Mouse (Mus musculus): ENCODE data around the gene Lin7c. TPM values are rescaled to one million over a fixed set of nuclear protein-coding genes. Genes with fewer than 3 reads are reported as not detected.

Lin7c gene
- polyA plus RNA-seq, 1 experiment from 2014 or later = 54.0 TPM

GRCm38 (mm10) chr2:109917496-109918413 lies 27.1 kb downstream of the Lin7c start, which contains the start of gene Lgr4:
Gene Lgr4 (plus strand): TSS chr2:109917647.
- Histone ChIP-seq H3K9me3 (no peaks in the 10 kb centered on the region), H3K9ac (peak within 1 kb of the TSS; percentile 95), H3K4me2 (peak within 1 kb of the TSS; percentile 73), H3K4me3 (peak within 1 kb of the TSS; percentile 89), H3K27me3 (no peaks in the 10 kb centered on the region), H3K36me3 (no peaks in the 10 kb centered on the region), H3K4me1 (peaks cover 33% of the 10 kb centered on the region), H3K27ac (peak within 1 kb of the TSS; percentile 97)
- under 1% methylated on average over 104 of the region's 111 CpGs for WGBS
- peak; percentile 97 for ATAC-seq (ENCODE audit: insufficient number of reproducible peaks, insufficient read depth, low FRiP score, low TSS enrichment, low read depth)

- Histone ChIP-seq H3K4me2 (peak overlapping the region; percentile 73), H3K27me3 (no peaks in the 10 kb centered on the region), H3K9ac (peak overlapping the region; percentile 95), H3K27ac (peak overlapping the region; percentile 97), H3K9me3 (no peaks in the 10 kb centered on the region), H3K4me1 (peaks cover 37% of the 10 kb centered on the region), H3K36me3 (no peaks in the 10 kb centered on the region), H3K4me3 (peak overlapping the region; percentile 89)
- WGBS = 5% methylated on average over 22 of the region's 22 CpGs
- no peak for ATAC-seq (ENCODE audit: insufficient number of reproducible peaks, insufficient read depth, low FRiP score, low TSS enrichment, low read depth)
Measured at GRCm38 (mm10) chr2:109918592-109919262, 28.1 kb downstream of the Lin7c start.

- Histone ChIP-seq H3K27me3 (no peaks in the 10 kb centered on the region), H3K9ac (peak overlapping the region; percentile 41; the same call in 1 of the 2 replicates), H3K4me3 (peak overlapping the region; percentile 89), H3K4me1 (peaks cover 37% of the 10 kb centered on the region), H3K36me3 (no peaks in the 10 kb centered on the region), H3K9me3 (no peaks in the 10 kb centered on the region), H3K27ac (no peak overlapping the region), H3K4me2 (peak overlapping the region; percentile 73)
- ATAC-seq (ENCODE audit: insufficient number of reproducible peaks, insufficient read depth, low FRiP score, low TSS enrichment, low read depth) = no peak
- 81% methylated on average over 7 of the region's 7 CpGs for WGBS
Measured at GRCm38 (mm10) chr2:109920471-109920870, 29.8 kb downstream of the Lin7c start.

GRCm38 (mm10) chr2:109921298-109922035 lies 30.8 kb downstream of the Lin7c start:
- no peak overlapping the region for H3K27ac ChIP-seq
- no peaks in the 10 kb centered on the region for H3K27me3 ChIP-seq
- 54% methylated on average over 8 of the region's 8 CpGs for WGBS
- H3K9me3 ChIP-seq = no peaks in the 10 kb centered on the region
- ATAC-seq (ENCODE audit: insufficient number of reproducible peaks, insufficient read depth, low FRiP score, low TSS enrichment, low read depth) = no peak
- peaks cover 7% of the 10 kb centered on the region; the same call in 1 of the 2 replicates for H3K36me3 ChIP-seq
- peak overlapping the region; percentile 18; the same call in 1 of the 2 replicates for H3K4me3 ChIP-seq
- no peak overlapping the region; the same call in 1 of the 2 replicates for H3K9ac ChIP-seq
- H3K4me2 ChIP-seq = peak overlapping the region; percentile 73
- peaks cover 42% of the 10 kb centered on the region for H3K4me1 ChIP-seq

GRCm38 (mm10) chr2:109922306-109922705 lies 31.7 kb downstream of the Lin7c start:
- no peak overlapping the region for H3K27ac ChIP-seq
- 78% methylated on average over 3 of the region's 3 CpGs for WGBS

GRCm38 (mm10) chr2:109923031-109923430 lies 32.4 kb downstream of the Lin7c start:
- 0 out of 2 replicates have a peak overlapping the region, but pooled peaks have one; percentile 7 for H3K4me2 ChIP-seq
- H3K27ac ChIP-seq = no peak overlapping the region
- no peak overlapping the region for H3K4me3 ChIP-seq
- H3K27me3 ChIP-seq = no peaks in the 10 kb centered on the region
- peaks cover 7% of the 10 kb centered on the region; the same call in 1 of the 2 replicates for H3K36me3 ChIP-seq
- H3K9ac ChIP-seq = no peak overlapping the region
- 77% methylated on average over 3 of the region's 3 CpGs for WGBS
- no peak for ATAC-seq (ENCODE audit: insufficient number of reproducible peaks, insufficient read depth, low FRiP score, low TSS enrichment, low read depth)
- no peaks in the 10 kb centered on the region for H3K9me3 ChIP-seq
- H3K4me1 ChIP-seq = peaks cover 41% of the 10 kb centered on the region

More at GRCm38 (mm10) chr2:109922306-109922705, 31.7 kb downstream of the Lin7c start:
- Histone ChIP-seq H3K4me1 (peaks cover 36% of the 10 kb centered on the region), H3K36me3 (peaks cover 7% of the 10 kb centered on the region; the same call in 1 of the 2 replicates), H3K4me3 (no peak overlapping the region), H3K9me3 (no peaks in the 10 kb centered on the region), H3K27me3 (no peaks in the 10 kb centered on the region), H3K9ac (no peak overlapping the region), H3K4me2 (no peak overlapping the region)
- no peak for ATAC-seq (ENCODE audit: insufficient number of reproducible peaks, insufficient read depth, low FRiP score, low TSS enrichment, low read depth)

- Histone ChIP-seq H3K36me3 (peaks cover 7% of the 10 kb centered on the region; the same call in 1 of the 2 replicates), H3K27ac (no peak overlapping the region), H3K9me3 (no peaks in the 10 kb centered on the region), H3K27me3 (no peaks in the 10 kb centered on the region), H3K4me2 (no peak overlapping the region), H3K4me1 (peaks cover 44% of the 10 kb centered on the region), H3K4me3 (no peak overlapping the region), H3K9ac (no peak overlapping the region)
- WGBS = 91% methylated on average over 3 of the region's 3 CpGs
- ATAC-seq (ENCODE audit: insufficient number of reproducible peaks, insufficient read depth, low FRiP score, low TSS enrichment, low read depth) = no peak
Measured at GRCm38 (mm10) chr2:109923945-109924344, 33.3 kb downstream of the Lin7c start.

GRCm38 (mm10) chr2:109926984-109927383 lies 36.3 kb downstream of the Lin7c start:
- Histone ChIP-seq H3K4me2 (no peak overlapping the region), H3K36me3 (peaks cover 7% of the 10 kb centered on the region; the same call in 1 of the 2 replicates), H3K9me3 (no peaks in the 10 kb centered on the region), H3K27me3 (no peaks in the 10 kb centered on the region), H3K27ac (no peak overlapping the region), H3K4me1 (peaks cover 30% of the 10 kb centered on the region), H3K4me3 (no peak overlapping the region), H3K9ac (no peak overlapping the region)
- no peak for ATAC-seq (ENCODE audit: insufficient number of reproducible peaks, insufficient read depth, low FRiP score, low TSS enrichment, low read depth)
- 94% methylated on average over 4 of the region's 4 CpGs for WGBS

- WGBS = 81% methylated on average over 7 of the region's 7 CpGs
- no peaks in the 10 kb centered on the region for H3K27me3 ChIP-seq
- no peak overlapping the region for H3K9ac ChIP-seq
- peaks cover 7% of the 10 kb centered on the region; the same call in 1 of the 2 replicates for H3K36me3 ChIP-seq
- H3K4me1 ChIP-seq = peaks cover 35% of the 10 kb centered on the region
- no peaks in the 10 kb centered on the region for H3K9me3 ChIP-seq
- H3K4me3 ChIP-seq = no peak overlapping the region
- no peak overlapping the region for H3K27ac ChIP-seq
- no peak for ATAC-seq (ENCODE audit: insufficient number of reproducible peaks, insufficient read depth, low FRiP score, low TSS enrichment, low read depth)
- no peak overlapping the region for H3K4me2 ChIP-seq
Measured at GRCm38 (mm10) chr2:109927446-109927845, 36.8 kb downstream of the Lin7c start.

GRCm38 (mm10) chr2:109927876-109928275 lies 37.2 kb downstream of the Lin7c start:
- peaks cover 38% of the 10 kb centered on the region for H3K4me1 ChIP-seq

GRCm38 (mm10) chr2:109928791-109929190 lies 38.1 kb downstream of the Lin7c start:
- no peak for ATAC-seq (ENCODE audit: insufficient number of reproducible peaks, insufficient read depth, low FRiP score, low TSS enrichment, low read depth)

More at GRCm38 (mm10) chr2:109927876-109928275, 37.2 kb downstream of the Lin7c start:
- no peaks in the 10 kb centered on the region for H3K27me3 ChIP-seq
- no peak overlapping the region for H3K4me3 ChIP-seq
- ATAC-seq (ENCODE audit: insufficient number of reproducible peaks, insufficient read depth, low FRiP score, low TSS enrichment, low read depth) = no peak
- H3K4me2 ChIP-seq = no peak overlapping the region
- no peaks in the 10 kb centered on the region for H3K9me3 ChIP-seq
- H3K36me3 ChIP-seq = peaks cover 7% of the 10 kb centered on the region; the same call in 1 of the 2 replicates
- H3K27ac ChIP-seq = no peak overlapping the region
- no peak overlapping the region for H3K9ac ChIP-seq

More at GRCm38 (mm10) chr2:109928791-109929190, 38.1 kb downstream of the Lin7c start:
- Histone ChIP-seq H3K4me1 (peaks cover 40% of the 10 kb centered on the region), H3K9me3 (no peaks in the 10 kb centered on the region), H3K9ac (no peak overlapping the region), H3K27ac (no peak overlapping the region), H3K4me2 (no peak overlapping the region), H3K27me3 (no peaks in the 10 kb centered on the region), H3K4me3 (no peak overlapping the region), H3K36me3 (peaks cover 7% of the 10 kb centered on the region; the same call in 1 of the 2 replicates)
- 59% methylated on average over 4 of the region's 4 CpGs for WGBS
